ENCODE assay signal across 8 mouse cellular contexts in genomic region chr7:132811716-132812618, GRCm38 (mm10). TPM values are rescaled to one million over a fixed set of nuclear protein-coding genes. Genes with fewer than 3 reads are reported as not detected.
A peak's percentile ranks its signal among the peaks of the same experiment; 100 is the strongest.
DNase-seq lines count a peak whose midpoint lies in the region; ATAC-seq and TF ChIP-seq lines count a peak whose summit lies in the region.

No protein-coding gene starts in this region.

- WGBS in cerebellum, adult 2 months, result 2% methylated on average over 23 of the region's 23 CpGs
- 9% methylated on average over 23 of the region's 23 CpGs for WGBS in forebrain, embryonic 16.5 days
- 13% methylated on average over 23 of the region's 23 CpGs for whole genome bisulfite sequencing in midbrain, embryonic 12.5 days

- H3K36me3 ChIP-seq in testis, adult 2 months (ENCODE audit: control insufficient read depth, insufficient read depth, low read length), result no peaks in the 10 kb centered on the region
- no peaks in the 10 kb centered on the region for H3K36me3 ChIP-seq in forebrain, embryonic 16.5 days (ENCODE audit: control insufficient read depth, insufficient read depth)
- no peaks in the 10 kb centered on the region for H3K36me3 ChIP-seq in midbrain, embryonic 12.5 days

- H3K4me1 ChIP-seq in testis, adult 2 months (ENCODE audit: control insufficient read depth, insufficient read depth, low read length), result peaks cover 14% of the 10 kb centered on the region
- H3K4me1 ChIP-seq in cerebellum, adult 2 months (ENCODE audit: control insufficient read depth, insufficient read depth, low read length), result peaks cover 22% of the 10 kb centered on the region
- peaks cover 58% of the 10 kb centered on the region for H3K4me1 ChIP-seq in forebrain, embryonic 16.5 days (replicated peaks; ENCODE audit: control insufficient read depth, insufficient read depth, low read length)
- H3K4me1 ChIP-seq in midbrain, embryonic 12.5 days, result peaks cover 75% of the 10 kb centered on the region

- H3K9me3 ChIP-seq in forebrain, embryonic 16.5 days (ENCODE audit: control insufficient read depth, low read length), result no peaks in the 10 kb centered on the region
- H3K9me3 ChIP-seq in midbrain, embryonic 12.5 days, result no peaks in the 10 kb centered on the region

- H3K27ac ChIP-seq in testis, adult 2 months (ENCODE audit: control insufficient read depth, insufficient read depth, low read depth, low read length), result peak overlapping the region; percentile 80
- H3K27ac ChIP-seq in cerebellum, adult 2 months (ENCODE audit: insufficient read depth, low read length), result peak overlapping the region; percentile 93
- H3K27ac ChIP-seq in forebrain, embryonic 16.5 days (ENCODE audit: low read length), result peak overlapping the region; percentile 90
- H3K27ac ChIP-seq in midbrain, embryonic 12.5 days (replicated peaks), result peak overlapping the region; percentile 93

- no peak for TF ChIP-seq CTCF in testis, adult 2 months (IDR thresholded peaks at IDR 0.05; ENCODE audit: control insufficient read depth, insufficient read depth, insufficient replicate concordance, low read depth, low read length)
- TF ChIP-seq CTCF in cerebellum, adult 2 months (IDR thresholded peaks at IDR 0.05; ENCODE audit: borderline replicate concordance, insufficient read depth, low read depth, low read length), result no peak

- H3K4me2 ChIP-seq in forebrain, embryonic 16.5 days (ENCODE audit: low read length), result peak overlapping the region; percentile 85
- H3K4me2 ChIP-seq in midbrain, embryonic 12.5 days (replicated peaks), result peak overlapping the region; percentile 83

- no peaks in the 10 kb centered on the region for H3K27me3 ChIP-seq in testis, adult 2 months (ENCODE audit: control insufficient read depth, insufficient read depth, low read length)
- H3K27me3 ChIP-seq in cerebellum, adult 2 months (ENCODE audit: control insufficient read depth, insufficient read depth, low read length), result no peaks in the 10 kb centered on the region
- H3K27me3 ChIP-seq in forebrain, embryonic 16.5 days (replicated peaks; ENCODE audit: control insufficient read depth, insufficient read depth, low read length), result no peaks in the 10 kb centered on the region
- no peaks in the 10 kb centered on the region for H3K27me3 ChIP-seq in midbrain, embryonic 12.5 days

- no peak for DNase-seq in testis, postnatal 10 days (ENCODE audit: low spot score)
- DNase-seq in cerebellum, adult 2 months, result peak; percentile 69 to 74
- peak; percentile 45 for DNase-seq in kidney, postnatal 10 days
- DNase-seq in thymus, postnatal 10 days (ENCODE audit: low spot score in 2 of 2), result peak; percentile 33 to 49
- no peak for DNase-seq in layer of hippocampus, adult 11-12 months (ENCODE audit: low spot score)

- peak overlapping the region; percentile 84 for H3K4me3 ChIP-seq in testis, adult 2 months (ENCODE audit: control insufficient read depth, low read depth, low read length)
- peak overlapping the region; percentile 74 for H3K4me3 ChIP-seq in cerebellum, adult 2 months (replicated peaks; ENCODE audit: insufficient read depth, low read depth, low read length)
- peak overlapping the region; percentile 82 for H3K4me3 ChIP-seq in forebrain, embryonic 16.5 days (replicated peaks; ENCODE audit: low read length)
- H3K4me3 ChIP-seq in midbrain, embryonic 12.5 days, result peak overlapping the region; percentile 75

- H3K9ac ChIP-seq in forebrain, embryonic 16.5 days (replicated peaks; ENCODE audit: low read depth, low read length), result peak overlapping the region; percentile 90
- H3K9ac ChIP-seq in midbrain, embryonic 12.5 days (replicated peaks), result peak overlapping the region; percentile 82

- ATAC-seq in forebrain, embryonic 16.5 days, result no peak
- no peak for ATAC-seq in midbrain, embryonic 12.5 days (ENCODE audit: low FRiP score, low read depth)

- no peak for TF ChIP-seq POLR2A in testis, adult 2 months (IDR thresholded peaks at IDR 0.05; ENCODE audit: control insufficient read depth, low read depth, low read length)
- peak; percentile 21; the same call in 1 of the 2 replicates for TF ChIP-seq POLR2A in cerebellum, adult 2 months (IDR thresholded peaks at IDR 0.05; ENCODE audit: borderline replicate concordance, insufficient read depth, low read length)

RNA-seq across cellular contexts. Expression of gene Fam53b, which starts 1.7 kb away (rescaled TPM):
- 6.1 and 7.8 TPM in 2 replicates for polyA plus RNA-seq in testis, adult 2 months (2012; rRNA removed)
- polyA plus RNA-seq in cerebellum, adult 2 months (2012; rRNA removed), result 37.3 and 37.8 TPM in 2 replicates
- polyA plus RNA-seq in forebrain, embryonic 16.5 days (2015; fragmentation: Nextera tagmentation; extraction: Ambion mirVana), result 27.3 and 29.2 TPM in 2 replicates
- 28.3 and 39.6 TPM in 2 replicates for polyA plus RNA-seq in midbrain, embryonic 12.5 days (2016; fragmentation: Nextera tagmentation; extraction: Ambion mirVana)

RNA-seq across cellular contexts. Expression of gene Eef1akmt2, which starts 40.5 kb away (rescaled TPM):
- 5.2 and 5.5 TPM in 2 replicates for polyA plus RNA-seq in testis, adult 2 months (2012; rRNA removed)
- polyA plus RNA-seq in cerebellum, adult 2 months (2012; rRNA removed), result 44.7 and 46.3 TPM in 2 replicates
- polyA plus RNA-seq in forebrain, embryonic 16.5 days (2015; fragmentation: Nextera tagmentation; extraction: Ambion mirVana), result 97.0 and 101 TPM in 2 replicates
- 91.4 and 91.6 TPM in 2 replicates for polyA plus RNA-seq in midbrain, embryonic 12.5 days (2016; fragmentation: Nextera tagmentation; extraction: Ambion mirVana)

RNA-seq across cellular contexts. Expression of gene Abraxas2, which starts 47.1 kb away (rescaled TPM):
- polyA plus RNA-seq in testis, adult 2 months (2012; rRNA removed), result 17.4 and 19.3 TPM in 2 replicates
- 28.8 and 28.9 TPM in 2 replicates for polyA plus RNA-seq in cerebellum, adult 2 months (2012; rRNA removed)
- 38.1 and 43.5 TPM in 2 replicates for polyA plus RNA-seq in forebrain, embryonic 16.5 days (2015; fragmentation: Nextera tagmentation; extraction: Ambion mirVana)
- polyA plus RNA-seq in midbrain, embryonic 12.5 days (2016; fragmentation: Nextera tagmentation; extraction: Ambion mirVana), result 39.7 and 40.6 TPM in 2 replicates

Comparison
In these comparisons a context has a peak if more than half of its experiments do, and no peak if none do; other contexts are left out.
1. DNase-seq: peak in cerebellum, adult 2 months (2 of 2), kidney, postnatal 10 days (single experiment) and thymus, postnatal 10 days (2 of 2); none in testis, postnatal 10 days (single experiment) and layer of hippocampus, adult 11-12 months (single experiment).
2. Peak in every context shown above with its lines, with median percentiles within 50 percentile points of each other: H3K27ac ChIP-seq and H3K4me3 ChIP-seq.